Mouse (Mus musculus) myocyte (in vitro differentiated cells): ENCODE data around the gene Gm7714. TPM values are rescaled to one million over a fixed set of nuclear protein-coding genes. Genes with fewer than 3 reads are reported as not detected.
"Not testable (repeated sequence)": the region's sequence is repeated elsewhere in the genome, so short reads cannot be mapped to it uniquely, and the experiment has no call there.

Experiments used
- H3K27me3 ChIP-seq: one replicate; pipeline ENCODE4 v1.6.1; 2011; ENCODE audit not compliant: control insufficient read depth, insufficient read depth, insufficient read length
- H3K36me3 ChIP-seq: one replicate; pipeline ENCODE4 v1.6.1; 2011; ENCODE audit not compliant: control insufficient read depth, insufficient read depth
- H3K4me2 ChIP-seq: one replicate; pipeline ENCODE4 v1.6.1; 2011; ENCODE audit warnings: low read depth, control low read depth
- H3K4me3 ChIP-seq: one replicate; pipeline ENCODE4 v1.5.1; 2011; ENCODE audit warnings: mild to moderate bottlenecking, control low read depth, moderate library complexity
- H3K79me2 ChIP-seq: one replicate; pipeline ENCODE4 v1.6.1; 2011; ENCODE audit not compliant: control insufficient read depth, insufficient read depth
- H3ac ChIP-seq: one replicate; pipeline ENCODE4 v1.6.1; 2011; ENCODE audit not compliant: control insufficient read depth, insufficient read length
- CEBPB ChIP-seq: IDR thresholded peaks from 2 replicates; pipeline ENCODE4 v1.6.1; 2011; ENCODE audit warnings: mild to moderate bottlenecking, moderate library complexity; ENCODE audit not compliant: poor library complexity, insufficient read depth, severe bottlenecking
- E2F4 ChIP-seq: IDR thresholded peaks from one replicate; pipeline ENCODE4 v1.6.1; 2011; ENCODE audit warnings: mild to moderate bottlenecking, control low read depth, moderate library complexity; ENCODE audit not compliant: insufficient read depth
- MAX ChIP-seq: IDR thresholded peaks from one replicate; pipeline ENCODE4 v1.6.1; 2011; ENCODE audit warnings: low read depth, mild to moderate bottlenecking, control low read depth
- MYOD1 ChIP-seq, 3 experiments: IDR thresholded peaks; one replicate each; pipeline ENCODE4 v1.6.1; 2011; ENCODE audit warnings: control low read depth in 2 of 3, low read depth in 2 of 3, mild to moderate bottlenecking in 2 of 3, moderate library complexity in 1 of 3; ENCODE audit not compliant: insufficient read length in 2 of 3, control insufficient read depth in 1 of 3
- MYOG ChIP-seq, 3 experiments: IDR thresholded peaks; one replicate each; pipeline ENCODE4 v1.6.1; 2011; ENCODE audit warnings: control low read depth in 2 of 3, low read depth in 2 of 3, mild to moderate bottlenecking in 2 of 3; ENCODE audit not compliant: insufficient read length in 2 of 3, control insufficient read depth in 1 of 3, insufficient read depth in 1 of 3
- POLR2A ChIP-seq: IDR thresholded peaks from one replicate; pipeline ENCODE4 v1.6.1; 2011; ENCODE audit warnings: low read depth, mild to moderate bottlenecking, control low read depth, moderate library complexity; ENCODE audit not compliant: insufficient read length
- POLR2AphosphoS2 ChIP-seq: IDR thresholded peaks from one replicate; pipeline ENCODE4 v1.6.1; 2011; ENCODE audit warnings: low read depth, control low read depth; ENCODE audit not compliant: insufficient read length
- REST ChIP-seq: IDR thresholded peaks from one replicate; pipeline ENCODE4 v1.6.1; 2011; ENCODE audit warnings: mild to moderate bottlenecking, control low read depth, moderate library complexity; ENCODE audit not compliant: insufficient read depth, insufficient read length
- SRF ChIP-seq: IDR thresholded peaks from one replicate; pipeline ENCODE4 v1.6.1; 2011; ENCODE audit warnings: low read depth; ENCODE audit not compliant: control insufficient read depth, insufficient read length
- TCF12 ChIP-seq: IDR thresholded peaks from one replicate; pipeline ENCODE4 v1.6.1; 2011; ENCODE audit warnings: mild to moderate bottlenecking, control low read depth; ENCODE audit not compliant: poor library complexity, insufficient read depth, severe bottlenecking
- TCF3 ChIP-seq: IDR thresholded peaks from one replicate; pipeline ENCODE4 v1.6.1; 2011; ENCODE audit warnings: low read depth, control low read depth; ENCODE audit not compliant: insufficient read length
- USF1 ChIP-seq: IDR thresholded peaks from one replicate; pipeline ENCODE4 v1.6.1; 2011; ENCODE audit warnings: low read depth, mild to moderate bottlenecking, control low read depth, moderate library complexity
- polyA plus RNA-seq: library from polyadenylated mRNA; unstranded; fragments of >200 nt; fragmentation: generic; extraction: Trizol; gene quantifications from one replicate; pipeline ENCODE4 v1.2.1, GENCODE M21; 2012; ENCODE audit warnings: missing spikeins

Gene Gm7714
- polyA plus RNA-seq: not detected

DNA sequence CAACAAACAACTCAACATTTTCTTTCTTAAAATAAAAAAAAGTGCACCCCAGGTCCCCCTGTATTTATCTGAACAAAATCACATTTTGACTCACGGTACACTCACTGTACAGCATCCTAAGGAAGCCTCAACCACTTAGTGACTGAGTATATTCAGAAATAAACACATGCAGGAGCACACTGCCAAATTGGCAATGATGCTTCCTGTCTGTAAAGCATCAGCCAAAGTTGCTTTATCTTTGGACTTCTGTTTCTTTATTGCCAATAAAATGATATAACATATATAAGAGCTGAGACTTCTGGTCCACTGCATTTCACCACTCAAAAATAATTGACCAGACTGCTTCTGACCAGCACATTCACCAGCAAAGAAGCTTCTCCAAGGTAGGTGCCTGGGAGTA lies at the start of gene Gm7714:
TSS of gene Gm7714 (plus strand) at position 301 of the 400 bp plus-strand sequence.
- Histone ChIP-seq H3ac (no peak within 1 kb of the TSS), H3K79me2 (no peaks in the 10 kb centered on the region), H3K4me2 (no peak within 1 kb of the TSS), H3K4me3 (no peak within 1 kb of the TSS), H3K36me3 (no peaks in the 10 kb centered on the region), H3K27me3 (no peaks in the 10 kb centered on the region)
- no peak for TF ChIP-seq POLR2A

GRCm38 (mm10) chr5:88256475-88256874 lies 12.2 kb upstream of the Gm7714 start:
- no peaks in the 10 kb centered on the region for H3K36me3 ChIP-seq
- no peak overlapping the region for H3ac ChIP-seq
- no peak overlapping the region for H3K4me2 ChIP-seq
- TF ChIP-seq REST (no peak), MAX (no peak), MYOG (IDR thresholded peaks at IDR 0.05; ENCODE audit: control insufficient read depth in 1 of 3, insufficient read depth in 1 of 3, insufficient read length in 2 of 3, low read depth in 2 of 3) (no peak), TCF3 (no peak), TCF12 (no peak), POLR2AphosphoS2 (no peak), E2F4 (no peak), USF1 (no peak), SRF (no peak), MYOD1 (IDR thresholded peaks at IDR 0.05; ENCODE audit: control insufficient read depth in 1 of 3, insufficient read length in 2 of 3, low read depth in 2 of 3) (no peak), POLR2A (no peak)
- H3K27me3 ChIP-seq: no peaks in the 10 kb centered on the region
- no peak overlapping the region for H3K4me3 ChIP-seq
- H3K79me2 ChIP-seq: no peaks in the 10 kb centered on the region

GRCm38 (mm10) chr5:88311307-88311706 lies 42.6 kb downstream of the Gm7714 start:
- not testable (repeated sequence) for H3ac ChIP-seq, H3K4me3 ChIP-seq, H3K36me3 ChIP-seq, H3K4me2 ChIP-seq, H3K27me3 ChIP-seq, H3K79me2 ChIP-seq

DNA sequence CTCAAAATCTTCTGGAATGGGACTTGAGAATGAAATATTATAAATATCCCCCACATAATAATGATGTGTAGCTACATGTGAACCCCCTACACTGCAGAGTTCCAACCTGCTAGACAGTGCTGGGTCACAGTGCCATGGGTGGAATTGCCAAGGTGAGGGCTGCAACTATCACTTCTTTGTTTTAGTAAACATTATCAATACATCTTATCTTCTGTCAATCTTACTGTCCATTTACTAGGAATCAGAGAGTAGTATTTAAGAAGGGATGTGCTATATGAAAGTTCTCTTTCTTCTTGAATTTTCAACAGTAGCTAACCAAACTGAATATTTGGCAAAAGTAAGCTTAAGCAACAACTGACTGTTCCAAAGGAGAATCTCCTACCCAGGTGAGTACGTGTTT lies 48.3 kb downstream of the Gm7714 start, which contains the start of gene Prol1:
TSS of gene Prol1 (plus strand) at position 301 of the 400 bp plus-strand sequence.
- H3K4me2 ChIP-seq: no peak within 1 kb of the TSS
- H3K79me2 ChIP-seq: no peaks in the 10 kb centered on the region
- H3ac ChIP-seq: no peak within 1 kb of the TSS
- H3K27me3 ChIP-seq: no peaks in the 10 kb centered on the region
- no peak within 1 kb of the TSS for H3K4me3 ChIP-seq
- TF ChIP-seq POLR2AphosphoS2: no peak
- TF ChIP-seq MYOD1 (IDR thresholded peaks at IDR 0.05; ENCODE audit: control insufficient read depth in 1 of 3, insufficient read length in 2 of 3, low read depth in 2 of 3): no peak
- TF ChIP-seq MAX: no peak
- TF ChIP-seq TCF12: no peak
- no peak for TF ChIP-seq SRF
- no peak for TF ChIP-seq USF1
- no peak for TF ChIP-seq REST
- TF ChIP-seq TCF3: no peak
- TF ChIP-seq E2F4: no peak
- no peak for TF ChIP-seq MYOG (IDR thresholded peaks at IDR 0.05; ENCODE audit: control insufficient read depth in 1 of 3, insufficient read depth in 1 of 3, insufficient read length in 2 of 3, low read depth in 2 of 3)
- no peak for TF ChIP-seq CEBPB
- no peak for TF ChIP-seq POLR2A
- H3K36me3 ChIP-seq: no peaks in the 10 kb centered on the region

Other genes with a start within 250 kb of the Gm7714 start
- gene Smr2, start 182.4 kb upstream of the Gm7714 start, polyA plus RNA-seq: not detected
- gene Gm11116, start 157.4 kb upstream of the Gm7714 start, polyA plus RNA-seq: not detected
- gene Gm11115, start 114.8 kb upstream of the Gm7714 start, polyA plus RNA-seq: not detected
- gene Prol1, start 48.4 kb downstream of the Gm7714 start, polyA plus RNA-seq: not detected
- not detected for gene Amtn, start 107.2 kb downstream of the Gm7714 start, polyA plus RNA-seq
- gene Ambn, start 187.1 kb downstream of the Gm7714 start, polyA plus RNA-seq: not detected
- gene Enam, start 219.1 kb downstream of the Gm7714 start, polyA plus RNA-seq: not detected